Comparison of ENCODE assay signal across 18 mouse cellular contexts in the genomic region with DNA sequence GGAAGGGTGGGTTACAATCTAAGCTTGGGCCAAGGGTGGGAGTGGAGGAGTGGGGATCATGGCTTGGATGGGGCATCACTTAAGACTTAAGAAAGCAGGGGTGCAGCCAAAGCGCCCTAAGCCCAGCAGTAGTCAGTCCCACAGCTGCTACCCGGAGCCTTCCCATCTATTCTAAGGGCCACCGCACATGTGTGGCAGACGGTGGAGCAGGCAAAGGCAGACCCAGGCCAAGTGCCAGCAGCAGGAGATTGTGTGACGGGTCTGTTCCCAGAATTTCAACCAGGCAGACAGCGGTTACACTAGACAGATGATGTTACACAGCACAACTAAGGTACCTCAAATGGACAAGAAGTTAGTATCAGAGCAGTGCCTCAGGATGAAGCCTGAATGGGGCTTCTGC. TPM values are rescaled to one million over a fixed set of nuclear protein-coding genes. Genes with fewer than 3 reads are reported as not detected.
DNase-seq lines count a peak whose midpoint lies in the region; ATAC-seq and TF ChIP-seq lines count a peak whose summit lies in the region.
"Had no signal": no experiment of that assay in that cellular context is flagged by ENCODE, and none has a peak within 500 bp of the region (broad histone marks: within the 10 kb centered on the region; RNA-seq: fewer than 3 reads in every experiment).

No protein-coding gene starts in this region.

- H3K36me3 ChIP-seq in heart, postnatal 0 days (replicated peaks; ENCODE audit: control insufficient read depth, insufficient read depth, low read length) = no peaks in the 10 kb centered on the region
- H3K36me3 ChIP-seq in heart, embryonic 12.5 days = no peaks in the 10 kb centered on the region
- H3K36me3 ChIP-seq in hindbrain, postnatal 0 days (ENCODE audit: insufficient read depth, low read length) = no peaks in the 10 kb centered on the region
- no peaks in the 10 kb centered on the region for H3K36me3 ChIP-seq in hindbrain, embryonic 12.5 days
- H3K36me3 ChIP-seq: embryonic facial prominence, embryonic 15.5 days; forebrain, embryonic 10.5 days; hindbrain, embryonic 13.5 days; intestine, embryonic 15.5 days had no signal

- no peak for TF ChIP-seq CTCF in heart, postnatal 0 days (IDR thresholded peaks at IDR 0.05; ENCODE audit: low read depth)
- no peak for TF ChIP-seq CTCF in hindbrain, postnatal 0 days (IDR thresholded peaks at IDR 0.05; ENCODE audit: low read depth)

- peak; percentile 18 to 25 for DNase-seq in cerebellum, postnatal 14 days
- no peak for DNase-seq in cerebellum, adult 11-12 months
- DNase-seq in heart, postnatal 0 days (ENCODE audit: low spot score) = no peak
- DNase-seq in hindbrain, postnatal 0 days (ENCODE audit: low spot score) = peak; percentile 16
- DNase-seq: adrenal gland, postnatal 10 days; cerebellum, adult 11 months; cerebellum, adult 9-10 months; embryo, embryonic 11 days; gastrocnemius, postnatal 36 days had no signal

- H3K9me3 ChIP-seq in heart, postnatal 0 days (replicated peaks; ENCODE audit: control insufficient read depth, low read length) = no peaks in the 10 kb centered on the region
- no peaks in the 10 kb centered on the region for H3K9me3 ChIP-seq in heart, embryonic 12.5 days (replicated peaks)
- no peaks in the 10 kb centered on the region for H3K9me3 ChIP-seq in hindbrain, postnatal 0 days (ENCODE audit: low read length)
- no peaks in the 10 kb centered on the region for H3K9me3 ChIP-seq in hindbrain, embryonic 12.5 days (replicated peaks)
- H3K9me3 ChIP-seq: embryonic facial prominence, embryonic 15.5 days; forebrain, embryonic 10.5 days; hindbrain, embryonic 13.5 days; intestine, embryonic 15.5 days had no signal

- no peak overlapping the region for H3K4me2 ChIP-seq in heart, postnatal 0 days (ENCODE audit: low read depth, low read length)
- no peak overlapping the region for H3K4me2 ChIP-seq in heart, embryonic 12.5 days
- H3K4me2 ChIP-seq in hindbrain, postnatal 0 days (ENCODE audit: low read depth, low read length) = no peak overlapping the region
- H3K4me2 ChIP-seq in hindbrain, embryonic 12.5 days (replicated peaks) = no peak overlapping the region
- H3K4me2 ChIP-seq: embryonic facial prominence, embryonic 15.5 days; heart, embryonic 11.5 days; hindbrain, embryonic 13.5 days; intestine, embryonic 15.5 days had no signal

- no peak overlapping the region for H3K4me3 ChIP-seq in heart, postnatal 0 days (ENCODE audit: low read depth, low read length)
- no peak overlapping the region for H3K4me3 ChIP-seq in heart, embryonic 12.5 days
- H3K4me3 ChIP-seq in hindbrain, postnatal 0 days (ENCODE audit: low read length) = no peak overlapping the region
- H3K4me3 ChIP-seq in hindbrain, embryonic 12.5 days = no peak overlapping the region
- H3K4me3 ChIP-seq: embryonic facial prominence, embryonic 15.5 days; erythroblast, embryonic 14.5 days; forebrain, embryonic 10.5 days; hindbrain, embryonic 13.5 days; intestine, embryonic 15.5 days had no signal

- H3K9ac ChIP-seq in heart, postnatal 0 days (replicated peaks; ENCODE audit: low read depth, low read length) = no peak overlapping the region
- H3K9ac ChIP-seq in heart, embryonic 12.5 days = no peak overlapping the region
- no peak overlapping the region for H3K9ac ChIP-seq in hindbrain, postnatal 0 days (replicated peaks; ENCODE audit: low read length)
- H3K9ac ChIP-seq in hindbrain, embryonic 12.5 days = no peak overlapping the region
- H3K9ac ChIP-seq: embryonic facial prominence, embryonic 15.5 days; hindbrain, embryonic 13.5 days; intestine, embryonic 15.5 days had no signal

- peak; percentile 60; the same call in 1 of the 2 replicates for ATAC-seq in heart, postnatal 0 days (ENCODE audit: insufficient read depth, low read depth)
- ATAC-seq in heart, embryonic 12.5 days (ENCODE audit: insufficient number of reproducible peaks, low FRiP score) = no peak
- ATAC-seq in hindbrain, postnatal 0 days = no peak; the same call in 1 of the 2 replicates
- no peak for ATAC-seq in hindbrain, embryonic 12.5 days (ENCODE audit: low FRiP score)
- ATAC-seq: forebrain, embryonic 14.5 days; intestine, embryonic 15.5 days had no signal

- no peak overlapping the region for H3K27ac ChIP-seq in heart, postnatal 0 days (ENCODE audit: low read depth)
- no peak overlapping the region for H3K27ac ChIP-seq in heart, embryonic 12.5 days (ENCODE audit: poor library complexity, severe bottlenecking)
- no peak overlapping the region for H3K27ac ChIP-seq in hindbrain, postnatal 0 days
- no peak overlapping the region for H3K27ac ChIP-seq in hindbrain, embryonic 12.5 days
- H3K27ac ChIP-seq: embryonic facial prominence, embryonic 15.5 days; forebrain, embryonic 10.5 days; hindbrain, embryonic 13.5 days; intestine, embryonic 15.5 days had no signal

- H3K4me1 ChIP-seq in heart, postnatal 0 days (ENCODE audit: control insufficient read depth, insufficient read depth) = no peaks in the 10 kb centered on the region
- H3K4me1 ChIP-seq in heart, embryonic 12.5 days (replicated peaks) = no peaks in the 10 kb centered on the region
- H3K4me1 ChIP-seq in hindbrain, postnatal 0 days (ENCODE audit: insufficient read depth, low read length) = no peaks in the 10 kb centered on the region
- H3K4me1 ChIP-seq in hindbrain, embryonic 12.5 days = no peaks in the 10 kb centered on the region
- H3K4me1 ChIP-seq: embryonic facial prominence, embryonic 15.5 days; forebrain, embryonic 10.5 days; hindbrain, embryonic 13.5 days; intestine, embryonic 15.5 days had no signal

- 52% methylated on average over 6 of the region's 6 CpGs for WGBS in heart, postnatal 0 days
- 74% methylated on average over 6 of the region's 6 CpGs for WGBS in heart, embryonic 12.5 days
- WGBS in hindbrain, postnatal 0 days = 67% methylated on average over 6 of the region's 6 CpGs
- 87% methylated on average over 6 of the region's 6 CpGs for WGBS in hindbrain, embryonic 12.5 days

- H3K27me3 ChIP-seq in heart, postnatal 0 days (ENCODE audit: control insufficient read depth, insufficient read depth, low read length) = no peaks in the 10 kb centered on the region
- no peaks in the 10 kb centered on the region for H3K27me3 ChIP-seq in heart, embryonic 12.5 days (replicated peaks)
- H3K27me3 ChIP-seq in hindbrain, postnatal 0 days (ENCODE audit: insufficient read depth, low read length) = no peaks in the 10 kb centered on the region
- H3K27me3 ChIP-seq in hindbrain, embryonic 12.5 days = no peaks in the 10 kb centered on the region
- H3K27me3 ChIP-seq: embryonic facial prominence, embryonic 15.5 days; hindbrain, embryonic 13.5 days; intestine, embryonic 15.5 days had no signal

- TF ChIP-seq EP300 in heart, postnatal 0 days (IDR thresholded peaks at IDR 0.05; ENCODE audit: low read depth) = no peak

RNA-seq across cellular contexts. Expression of gene Ppp2r3a, which starts 29.3 kb away (rescaled TPM):
- 99.0 and 118 TPM in 2 replicates for total RNA-seq in heart, postnatal 0 days (2014; rRNA removed; ENCODE audit: low replicate concordance)
- polyA plus RNA-seq in heart, postnatal 0 days (2015; fragmentation: Nextera tagmentation; extraction: Ambion mirVana) = 63.3 and 76.2 TPM in 2 replicates
- polyA plus RNA-seq in heart, embryonic 12.5 days (2016; fragmentation: Nextera tagmentation; extraction: Ambion mirVana) = 80.5 and 83.7 TPM in 2 replicates
- total RNA-seq in hindbrain, postnatal 0 days (2014; rRNA removed) = 28.0 and 28.5 TPM in 2 replicates
- polyA plus RNA-seq in hindbrain, postnatal 0 days (2015; fragmentation: Nextera tagmentation; extraction: Ambion mirVana) = 16.3 and 17.1 TPM in 2 replicates
- 26.1 and 28.6 TPM in 2 replicates for polyA plus RNA-seq in hindbrain, embryonic 12.5 days (2016; fragmentation: Nextera tagmentation; extraction: Ambion mirVana)

Comparison
In these comparisons a context has a peak if more than half of its experiments do, and no peak if none do; other contexts are left out.
1. DNase-seq: peak in cerebellum, postnatal 14 days (2 of 2) and hindbrain, postnatal 0 days (single experiment); none in cerebellum, adult 11-12 months (single experiment) and heart, postnatal 0 days (single experiment).